Mouse (Mus musculus) olfactory bulb, adult 2 months (tissue): Measurements from ENCODE around the gene Rab15.

Source experiments
- CTCF ChIP-seq: fragments of 200-500 bp; IDR thresholded peaks from 2 replicates; pipeline ENCODE4 v1.5.1; 2012; ENCODE audit warnings: low read depth, mild to moderate bottlenecking, low read length, moderate library complexity; ENCODE audit not compliant: insufficient read depth
- POLR2A ChIP-seq: fragments of 200-500 bp; IDR thresholded peaks from 2 replicates; pipeline ENCODE4 v1.6.1; 2012; ENCODE audit warnings: mild to moderate bottlenecking, low read depth, low read length, moderate library complexity; ENCODE audit not compliant: insufficient read depth

- TF ChIP-seq POLR2A (no peak), CTCF (no peak)
Observed at GRCm38 (mm10) chr12:76839298-76839697, 16.6 kb upstream of the Rab15 start.
